ENCODE assay signal across 23 mouse cellular contexts in genomic region chr1:95459355-95459754, GRCm38 (mm10).
DNase-seq lines count a peak whose midpoint lies in the region; ATAC-seq lines count a peak whose summit lies in the region.
"Had no signal": no experiment of that assay in that cellular context is flagged by ENCODE, and none has a peak within 500 bp of the region (broad histone marks: within the 10 kb centered on the region; RNA-seq: fewer than 3 reads in every experiment).

No protein-coding gene starts in this region.

- H3K27me3 ChIP-seq in forebrain, embryonic 11.5 days (ENCODE audit: control insufficient read depth, insufficient read depth, low read length), result no peaks in the 10 kb centered on the region
- H3K27me3 ChIP-seq: heart, embryonic 15.5 days; intestine, embryonic 15.5 days had no signal

- DNase-seq in MEL-GATA-1-ER (ENCODE audit: extremely low read depth, low read depth), result peak; percentile 52
- no peak for DNase-seq in cerebellum, adult 9-11 months
- DNase-seq in yolk sac, embryonic 10.5 days (ENCODE audit: low spot score), result no peak
- DNase-seq in neural tube, embryonic 10.5 days (ENCODE audit: extremely low spot score, low spot score), result no peak
- no peak for DNase-seq in forebrain, embryonic 11.5 days (ENCODE audit: low spot score)
- DNase-seq: adrenal gland, adult 2 months; adrenal gland, postnatal 36 days; cerebellum, adult 11 months; cerebellum, adult 8-10 months; cerebellum, postnatal 25 days; gastrocnemius, adult 2 months; gastrocnemius, postnatal 25 days; heart, adult 18-20 months; heart, postnatal 14 days had no signal

- no peak overlapping the region for H3K4me3 ChIP-seq in forebrain, embryonic 11.5 days (ENCODE audit: low read depth, low read length)
- H3K4me3 ChIP-seq: embryonic facial prominence, embryonic 10.5 days; gastrocnemius, adult 2 months; heart, embryonic 15.5 days; hindbrain, embryonic 10.5 days; intestine, embryonic 15.5 days had no signal

- 82% methylated on average over 1 of the region's 1 CpGs for WGBS in forebrain, embryonic 11.5 days

- H3K9ac ChIP-seq in forebrain, embryonic 11.5 days (ENCODE audit: low read length), result no peak overlapping the region
- H3K9ac ChIP-seq: heart, embryonic 15.5 days; hindbrain, embryonic 14.5 days; intestine, embryonic 15.5 days had no signal

- H3K27ac ChIP-seq in forebrain, embryonic 11.5 days (ENCODE audit: low read depth, low read length), result no peak overlapping the region
- H3K27ac ChIP-seq: embryonic facial prominence, embryonic 10.5 days; gastrocnemius, adult 2 months; heart, embryonic 15.5 days; hindbrain, embryonic 10.5 days; hindbrain, embryonic 14.5 days; intestine, embryonic 15.5 days had no signal

- no peaks in the 10 kb centered on the region for H3K4me1 ChIP-seq in forebrain, embryonic 11.5 days (replicated peaks; ENCODE audit: control insufficient read depth, insufficient read depth, low read length)
- H3K4me1 ChIP-seq: embryonic facial prominence, embryonic 10.5 days; heart, embryonic 15.5 days; hindbrain, embryonic 10.5 days; intestine, embryonic 15.5 days had no signal

- no peaks in the 10 kb centered on the region for H3K36me3 ChIP-seq in forebrain, embryonic 11.5 days (ENCODE audit: control insufficient read depth, insufficient read depth, low read length)
- H3K36me3 ChIP-seq: embryonic facial prominence, embryonic 10.5 days; heart, embryonic 15.5 days; hindbrain, embryonic 10.5 days; intestine, embryonic 15.5 days had no signal

- no peaks in the 10 kb centered on the region for H3K9me3 ChIP-seq in forebrain, embryonic 11.5 days (ENCODE audit: control insufficient read depth, low read length)
- H3K9me3 ChIP-seq: heart, embryonic 15.5 days; hindbrain, embryonic 10.5 days; intestine, embryonic 15.5 days had no signal

- H3K4me2 ChIP-seq in forebrain, embryonic 11.5 days (ENCODE audit: low read depth, low read length, severe bottlenecking), result no peak overlapping the region
- H3K4me2 ChIP-seq: heart, embryonic 11.5 days; heart, embryonic 15.5 days; hindbrain, embryonic 14.5 days; intestine, embryonic 15.5 days had no signal

- ATAC-seq in hematopoietic stem cell, adult 5-6 weeks (replicated peaks in 1 of 2; ENCODE audit: insufficient read depth in 1 of 2, low FRiP score in 2 of 2, low TSS enrichment in 1 of 2, low read depth in 1 of 2, poor library complexity in 2 of 2, severe bottlenecking in 2 of 2), result peak; percentile 77 to 85
- 0 out of 2 replicates have a peak, but pooled peaks have one; percentile 47 for ATAC-seq in monocyte, adult 5-6 weeks (replicated peaks; ENCODE audit: insufficient number of reproducible peaks, low FRiP score, low TSS enrichment, poor library complexity, severe bottlenecking)
- ATAC-seq in forebrain, embryonic 11.5 days (replicated peaks; ENCODE audit: low FRiP score), result no peak
- ATAC-seq: forebrain, embryonic 14.5 days; intestine, embryonic 15.5 days had no signal
